In genomic region chr9:43331476-43332471, GRCm38 (mm10) we compare ENCODE assay signal across 10 mouse cellular contexts. TPM values are rescaled to one million over a fixed set of nuclear protein-coding genes. Genes with fewer than 3 reads are reported as not detected.
DNase-seq lines count a peak whose midpoint lies in the region; ATAC-seq and TF ChIP-seq lines count a peak whose summit lies in the region.
"Had no signal": no experiment of that assay in that cellular context is flagged by ENCODE, and none has a peak within 500 bp of the region (broad histone marks: within the 10 kb centered on the region; RNA-seq: fewer than 3 reads in every experiment).

No protein-coding gene starts in this region.

- peak; percentile 90 for DNase-seq in midbrain, postnatal 0 days (ENCODE audit: low spot score)
- DNase-seq in midbrain, embryonic 11.5 days (ENCODE audit: low spot score, missing footprints), result no peak
- peak; percentile 88 for DNase-seq in brain, adult 2 months (ENCODE audit: low read depth, low spot score)
- DNase-seq in gastrocnemius, adult 2 months, result peak; percentile 77
- peak; percentile 64 to 83 for DNase-seq in layer of hippocampus, postnatal 14 days (ENCODE audit: low spot score in 2 of 2)
- peak; percentile 39 for DNase-seq in right cerebral cortex, postnatal 25 days
- DNase-seq in limb, embryonic 10.5 days (ENCODE audit: low spot score), result no peak
- no peak for DNase-seq in liver, embryonic 11.5 days (ENCODE audit: low spot score)

- H3K4me2 ChIP-seq in midbrain, postnatal 0 days (ENCODE audit: low read depth, low read length, poor library complexity, severe bottlenecking), result no peak overlapping the region
- H3K4me2 ChIP-seq in midbrain, embryonic 11.5 days, result no peak overlapping the region
- H3K4me2 ChIP-seq in liver, embryonic 11.5 days, result no peak overlapping the region
- H3K4me2 ChIP-seq: heart, embryonic 15.5 days; midbrain, embryonic 12.5 days had no signal

- no peaks in the 10 kb centered on the region for H3K4me1 ChIP-seq in midbrain, postnatal 0 days (ENCODE audit: insufficient read depth, low read length)
- H3K4me1 ChIP-seq in midbrain, embryonic 11.5 days (ENCODE audit: control insufficient read depth, insufficient read depth, low read length), result no peaks in the 10 kb centered on the region
- peaks cover 28% of the 10 kb centered on the region for H3K4me1 ChIP-seq in limb, embryonic 10.5 days
- H3K4me1 ChIP-seq in liver, embryonic 11.5 days (replicated peaks; ENCODE audit: control insufficient read depth, insufficient read depth, low read length), result no peaks in the 10 kb centered on the region

- H3K27me3 ChIP-seq in midbrain, postnatal 0 days (ENCODE audit: insufficient read depth, low read length), result no peaks in the 10 kb centered on the region
- no peaks in the 10 kb centered on the region for H3K27me3 ChIP-seq in midbrain, embryonic 11.5 days (ENCODE audit: control insufficient read depth, insufficient read depth, low read length)
- 0 out of 2 replicates have a peak, but pooled peaks cover 21% of the 10 kb centered on the region for H3K27me3 ChIP-seq in limb, embryonic 10.5 days (ENCODE audit: low read depth, poor library complexity, severe bottlenecking)
- peaks cover 2% of the 10 kb centered on the region; the same call in 1 of the 2 replicates for H3K27me3 ChIP-seq in liver, embryonic 11.5 days (replicated peaks; ENCODE audit: control insufficient read depth, insufficient read depth, low read length)

- H3K9me3 ChIP-seq in midbrain, postnatal 0 days (ENCODE audit: low read length), result no peaks in the 10 kb centered on the region
- H3K9me3 ChIP-seq in midbrain, embryonic 11.5 days (ENCODE audit: control insufficient read depth, low read length), result no peaks in the 10 kb centered on the region
- no peaks in the 10 kb centered on the region for H3K9me3 ChIP-seq in limb, embryonic 10.5 days (replicated peaks)
- no peaks in the 10 kb centered on the region for H3K9me3 ChIP-seq in liver, embryonic 11.5 days (ENCODE audit: control insufficient read depth, low read length)
- H3K9me3 ChIP-seq: heart, embryonic 15.5 days; midbrain, embryonic 12.5 days had no signal

- TF ChIP-seq CTCF in midbrain, postnatal 0 days (IDR thresholded peaks at IDR 0.05), result no peak
- TF ChIP-seq CTCF in gastrocnemius, adult 2 months (IDR thresholded peaks at IDR 0.05), result no peak

- peak; percentile 63 for ATAC-seq in midbrain, postnatal 0 days (ENCODE audit: low FRiP score)
- no peak for ATAC-seq in midbrain, embryonic 11.5 days (ENCODE audit: low FRiP score)
- ATAC-seq in liver, embryonic 11.5 days (replicated peaks; ENCODE audit: low FRiP score), result no peak

- WGBS in midbrain, postnatal 0 days, result 70% methylated on average over 8 of the region's 8 CpGs
- WGBS in midbrain, embryonic 11.5 days, result 87% methylated on average over 8 of the region's 8 CpGs
- WGBS in limb, embryonic 10.5 days, result 86% methylated on average over 8 of the region's 8 CpGs
- 79% methylated on average over 8 of the region's 8 CpGs for WGBS in liver, embryonic 11.5 days

- no peak overlapping the region for H3K9ac ChIP-seq in midbrain, postnatal 0 days (replicated peaks; ENCODE audit: low read length, poor library complexity, severe bottlenecking)
- no peak overlapping the region for H3K9ac ChIP-seq in midbrain, embryonic 11.5 days (ENCODE audit: low read length)
- no peak overlapping the region for H3K9ac ChIP-seq in liver, embryonic 11.5 days (ENCODE audit: low read depth, low read length)
- H3K9ac ChIP-seq: heart, embryonic 15.5 days; midbrain, embryonic 12.5 days had no signal

- intact Hi-C loops in gastrocnemius, adult 2 months (cut with DNase I), result no loop called here

- H3K4me3 ChIP-seq in midbrain, postnatal 0 days (ENCODE audit: low read depth, low read length), result no peak overlapping the region
- H3K4me3 ChIP-seq in midbrain, embryonic 11.5 days (ENCODE audit: low read depth, low read length), result no peak overlapping the region
- H3K4me3 ChIP-seq in gastrocnemius, adult 2 months, result no peak overlapping the region
- no peak overlapping the region for H3K4me3 ChIP-seq in limb, embryonic 10.5 days
- H3K4me3 ChIP-seq in liver, embryonic 11.5 days (ENCODE audit: low read depth, low read length), result no peak overlapping the region
- H3K4me3 ChIP-seq: heart, embryonic 15.5 days; midbrain, embryonic 12.5 days had no signal

- H3K36me3 ChIP-seq in midbrain, postnatal 0 days (ENCODE audit: insufficient read depth, low read length), result no peaks in the 10 kb centered on the region
- H3K36me3 ChIP-seq in midbrain, embryonic 11.5 days (ENCODE audit: control insufficient read depth, insufficient read depth, low read length), result no peaks in the 10 kb centered on the region
- no peaks in the 10 kb centered on the region for H3K36me3 ChIP-seq in limb, embryonic 10.5 days
- no peaks in the 10 kb centered on the region for H3K36me3 ChIP-seq in liver, embryonic 11.5 days (ENCODE audit: control insufficient read depth, insufficient read depth, low read length)
- H3K36me3 ChIP-seq: heart, embryonic 15.5 days; midbrain, embryonic 12.5 days had no signal

- no peak overlapping the region for H3K27ac ChIP-seq in midbrain, postnatal 0 days (ENCODE audit: low read depth, low read length)
- H3K27ac ChIP-seq in midbrain, embryonic 11.5 days (ENCODE audit: low read depth, low read length), result no peak overlapping the region
- H3K27ac ChIP-seq in gastrocnemius, adult 2 months, result peak overlapping the region; percentile 55
- no peak overlapping the region for H3K27ac ChIP-seq in limb, embryonic 10.5 days
- H3K27ac ChIP-seq in liver, embryonic 11.5 days (ENCODE audit: low read depth, low read length), result no peak overlapping the region
- H3K27ac ChIP-seq: heart, embryonic 15.5 days; midbrain, embryonic 12.5 days had no signal

RNA-seq across cellular contexts. Expression of gene Trim29, which starts 21.1 kb away (rescaled TPM):
- total RNA-seq in midbrain, postnatal 0 days (2014; rRNA removed), result 0.24 and 2.4 TPM in 2 replicates
- polyA plus RNA-seq in midbrain, postnatal 0 days (2015; fragmentation: Nextera tagmentation; extraction: Ambion mirVana), result 0.12 and 0.16 TPM in 2 replicates
- polyA plus RNA-seq in midbrain, embryonic 11.5 days (2014; fragmentation: Nextera tagmentation; extraction: Ambion mirVana), result 0.57 and 0.75 TPM in 2 replicates
- not detected for total RNA-seq in gastrocnemius, adult 2 months (2021)
- total RNA-seq in layer of hippocampus, postnatal 14 days (2021), result under 1 TPM; 0.44 to 0.67 TPM
- polyA plus RNA-seq in limb, embryonic 10.5 days (2016; fragmentation: Nextera tagmentation; extraction: Ambion mirVana), result 5.8 and 5.9 TPM in 2 replicates
- polyA plus RNA-seq in liver, embryonic 11.5 days (2014; fragmentation: Nextera tagmentation; extraction: Ambion mirVana), result 0.25 TPM in 1 of 2 replicates, not detected in the other

Comparison
In these comparisons a context has a peak if more than half of its experiments do, and no peak if none do; other contexts are left out.
1. DNase-seq: peak in midbrain, postnatal 0 days (single experiment), brain, adult 2 months (single experiment), gastrocnemius, adult 2 months (single experiment), layer of hippocampus, postnatal 14 days (2 of 2) and right cerebral cortex, postnatal 25 days (single experiment); none in midbrain, embryonic 11.5 days (single experiment), limb, embryonic 10.5 days (single experiment) and liver, embryonic 11.5 days (single experiment).